Mouse (Mus musculus) testis, postnatal 10 days (tissue): ENCODE measurements around the gene Usp30.

Experiments used
- DNase-seq: peaks from one replicate; pipeline ENCODE4 v3.0.0; 2021; ENCODE audit warnings: low spot score

Gene Usp30

DNA sequence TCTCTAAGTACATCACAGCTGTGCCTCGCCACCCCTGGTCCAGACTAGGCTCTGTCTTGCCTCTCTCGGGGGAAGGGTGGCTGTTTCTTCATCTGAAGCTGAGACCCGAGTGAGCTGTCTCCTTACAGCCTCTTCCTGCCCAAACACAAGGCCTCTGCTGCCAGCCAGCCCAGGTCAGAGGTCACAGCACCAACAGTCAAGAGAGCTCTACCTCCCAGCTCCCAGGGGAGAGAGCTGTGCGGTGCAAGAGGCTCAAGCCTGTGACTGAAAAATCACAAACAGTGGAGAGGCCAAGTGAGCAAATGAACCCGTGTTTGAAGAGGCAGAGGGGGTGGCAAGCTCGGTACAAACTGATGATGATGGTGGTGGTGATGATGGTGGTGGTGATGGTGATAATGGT lies 1.3 kb downstream of the Usp30 start:
- no peak for DNase-seq

GRCm38 (mm10) chr5:114067543-114067942 lies 2.3 kb downstream of the Usp30 start:
- DNase-seq, result no peak

DNA sequence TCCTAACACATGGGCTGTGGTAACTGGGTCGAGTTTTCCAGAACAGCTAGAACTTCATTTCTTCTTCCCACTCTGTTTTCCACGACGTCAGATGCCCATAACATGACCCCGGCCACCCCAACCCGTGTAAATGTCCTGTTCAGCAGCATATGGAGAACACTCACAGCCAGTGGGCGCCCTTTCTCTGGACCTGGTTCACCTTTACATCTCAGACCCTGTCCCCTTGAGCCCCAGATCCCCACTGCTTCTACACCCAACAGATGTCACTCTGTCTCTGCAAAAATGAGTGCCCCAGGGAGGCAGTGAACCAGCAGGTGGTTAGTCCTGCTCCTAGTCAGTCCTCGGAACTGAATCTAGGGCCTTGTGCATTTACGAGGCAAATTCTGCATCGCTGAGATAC lies 2.7 kb downstream of the Usp30 start:
- DNase-seq, result no peak

GRCm38 (mm10) chr5:114070858-114071257 lies 5.6 kb downstream of the Usp30 start:
- no peak for DNase-seq

DNA sequence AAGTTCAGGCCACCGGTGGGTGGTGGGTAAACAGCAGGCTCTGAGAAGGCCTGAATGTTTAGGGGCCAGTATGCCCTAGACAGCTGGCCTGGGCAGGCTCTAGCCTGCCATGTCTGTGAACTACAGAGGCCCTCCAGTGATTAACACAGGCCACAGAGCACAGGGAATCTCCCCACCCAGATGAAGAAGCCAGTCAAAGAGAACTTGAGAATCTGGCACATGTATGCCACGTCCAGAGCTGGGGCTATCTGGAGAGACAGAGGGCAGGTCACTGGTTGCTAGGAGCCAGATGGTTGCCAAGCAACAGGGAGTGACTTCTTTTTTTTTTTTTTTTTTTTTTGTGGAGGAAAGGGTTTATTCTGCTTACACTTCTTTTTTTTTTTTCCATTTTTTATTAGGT lies 7.0 kb downstream of the Usp30 start:
- no peak for DNase-seq

DNA sequence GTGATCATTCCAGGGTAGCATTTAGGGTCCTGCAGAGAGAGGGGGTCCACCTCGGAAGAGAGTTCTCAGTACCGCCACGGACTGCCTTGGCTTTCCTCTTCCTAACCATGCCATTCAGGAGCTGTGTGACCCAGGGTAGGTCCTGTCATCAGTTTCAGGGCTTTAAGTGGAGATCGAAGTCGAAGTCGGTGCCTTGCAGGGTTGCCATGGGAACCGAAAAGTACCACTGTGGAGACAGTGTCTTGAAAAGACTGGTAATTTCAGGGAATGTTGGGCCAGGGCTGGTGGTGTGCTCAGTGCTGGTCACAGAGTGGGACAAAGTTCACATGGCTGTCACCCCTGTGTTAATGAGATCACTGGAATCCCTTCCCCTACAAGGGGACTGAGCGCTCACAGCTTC lies 11.7 kb downstream of the Usp30 start:
- no peak for DNase-seq

- no peak for DNase-seq
These were observed 20.2 kb downstream of the Usp30 start for GRCm38 (mm10) chr5:114085501-114085900.

- DNase-seq, result no peak
These were observed 22.7 kb downstream of the Usp30 start for GRCm38 (mm10) chr5:114087875-114088480.

- no peak for DNase-seq
These were observed 25.3 kb downstream of the Usp30 start for GRCm38 (mm10) chr5:114090421-114091013.

- peak; percentile 88 for DNase-seq
These were observed 26.0 kb downstream of the Usp30 start, which contains the start of gene Svop for GRCm38 (mm10) chr5:114091057-114091807. Gene Svop (minus strand): TSS chr5:114091570.

GRCm38 (mm10) chr5:114099709-114100389 lies 34.6 kb downstream of the Usp30 start:
- DNase-seq, result peak; percentile 95

- peak; percentile 54 for DNase-seq
These were observed 35.3 kb downstream of the Usp30 start for GRCm38 (mm10) chr5:114100390-114101099.

GRCm38 (mm10) chr5:114101873-114102272 lies 36.6 kb downstream of the Usp30 start:
- DNase-seq, result no peak

- DNase-seq, result no peak
These were observed 37.5 kb downstream of the Usp30 start for GRCm38 (mm10) chr5:114102807-114103206.

DNA sequence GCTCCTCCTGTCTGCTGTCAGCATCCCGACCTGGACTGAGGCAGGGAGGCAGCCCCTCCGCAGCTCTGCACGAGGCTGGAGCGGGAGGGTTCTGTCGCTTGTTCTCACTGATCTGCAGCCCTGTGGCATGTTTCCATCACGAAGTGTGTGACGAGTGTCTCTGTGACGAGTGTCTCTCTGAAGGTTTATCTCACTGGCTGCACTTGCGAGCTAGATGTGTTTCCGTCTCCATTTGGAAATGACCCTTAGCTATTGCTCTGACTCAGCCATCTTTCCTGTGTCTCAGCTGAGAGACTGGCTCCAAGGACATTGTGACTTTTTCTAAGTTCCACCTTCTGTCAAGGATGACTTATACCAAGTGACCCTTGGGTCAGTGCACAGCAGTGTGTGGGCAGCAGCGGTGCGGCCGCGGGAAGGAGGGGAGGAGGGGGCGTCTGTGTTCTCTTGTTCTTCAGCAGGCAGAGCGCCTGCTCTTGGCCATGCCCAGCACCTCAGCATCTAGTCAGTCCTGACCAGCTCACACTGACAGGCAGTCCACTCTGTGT lies 41.2 kb downstream of the Usp30 start:
- no peak for DNase-seq

DNA sequence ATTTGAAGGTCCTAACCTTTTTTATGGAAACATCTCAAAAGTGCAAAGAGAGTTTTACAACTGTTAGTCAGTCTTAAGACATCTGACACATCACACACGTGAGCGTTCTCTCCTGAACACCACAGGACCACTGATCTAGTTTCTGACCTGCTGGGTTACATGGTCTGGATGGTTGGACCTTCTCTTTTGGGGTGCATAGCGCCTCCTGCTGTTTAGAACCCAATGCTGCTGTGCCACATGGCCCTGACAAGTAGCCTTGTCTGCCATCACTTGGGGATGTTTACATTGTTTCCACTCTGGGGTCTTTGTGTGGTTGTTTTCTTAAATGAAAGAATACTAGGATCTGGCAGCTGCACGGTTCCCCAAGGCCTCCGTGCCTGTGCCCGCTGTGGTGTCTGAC lies 48.1 kb downstream of the Usp30 start:
- DNase-seq, result no peak

DNA sequence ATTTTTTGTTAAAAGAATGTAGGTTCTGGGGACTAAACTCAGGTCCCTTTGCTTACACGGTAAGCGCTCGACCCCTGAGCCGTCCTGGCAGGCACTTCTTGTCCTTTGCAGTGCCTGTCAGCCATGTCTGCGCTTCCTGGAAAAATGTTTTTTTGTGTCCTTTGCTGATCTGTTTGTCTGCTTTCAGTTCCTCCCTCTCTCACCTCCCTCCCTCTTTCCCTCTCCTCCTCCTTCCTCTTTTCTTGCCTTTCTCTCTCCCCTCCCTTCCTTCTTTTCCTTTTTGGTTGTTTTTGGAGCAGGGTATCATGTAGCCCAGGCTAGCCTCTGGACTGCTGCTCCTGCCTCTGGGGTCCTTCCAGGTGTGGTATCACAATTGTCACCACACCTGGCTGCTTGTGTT lies 49.8 kb downstream of the Usp30 start:
- no peak for DNase-seq

DNA sequence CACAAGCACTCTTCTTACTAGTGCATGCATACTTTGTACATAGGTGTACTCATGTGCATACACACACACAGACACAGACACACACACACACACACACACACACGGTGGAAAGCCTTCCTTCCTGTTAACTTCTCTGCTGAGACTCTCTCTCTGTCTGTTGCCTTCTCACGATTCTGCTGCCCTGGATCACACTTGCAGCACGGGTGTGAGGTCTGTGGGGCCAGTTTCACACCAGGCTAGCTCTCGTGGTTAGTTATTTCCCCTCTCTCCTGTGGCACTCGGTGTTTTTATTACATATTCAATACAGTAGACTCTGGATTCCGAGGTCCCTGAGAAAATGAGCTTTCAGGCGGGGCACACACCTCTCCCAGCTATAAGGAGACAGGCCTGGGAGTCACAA lies 51.3 kb downstream of the Usp30 start:
- no peak for DNase-seq

DNA sequence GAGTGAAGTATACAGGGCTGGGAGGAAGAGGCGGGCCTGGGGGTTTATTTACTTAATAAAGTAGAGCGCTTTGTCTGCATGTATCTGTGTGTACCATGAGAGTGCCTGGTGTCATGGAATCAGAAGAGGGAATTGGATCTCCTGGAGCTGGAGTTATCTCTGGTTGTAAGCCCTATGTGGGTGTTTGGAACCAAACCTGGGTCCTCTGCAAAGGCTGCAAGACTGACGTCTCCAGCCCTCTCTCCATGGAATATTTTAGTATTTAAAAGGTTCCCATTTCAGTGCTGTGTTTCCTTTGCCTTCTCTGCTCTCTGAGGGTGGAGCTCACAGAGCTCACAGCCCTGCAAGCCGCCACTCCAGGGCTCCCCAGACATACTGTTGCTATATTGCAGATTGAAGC lies 54.5 kb downstream of the Usp30 start:
- no peak for DNase-seq

DNA sequence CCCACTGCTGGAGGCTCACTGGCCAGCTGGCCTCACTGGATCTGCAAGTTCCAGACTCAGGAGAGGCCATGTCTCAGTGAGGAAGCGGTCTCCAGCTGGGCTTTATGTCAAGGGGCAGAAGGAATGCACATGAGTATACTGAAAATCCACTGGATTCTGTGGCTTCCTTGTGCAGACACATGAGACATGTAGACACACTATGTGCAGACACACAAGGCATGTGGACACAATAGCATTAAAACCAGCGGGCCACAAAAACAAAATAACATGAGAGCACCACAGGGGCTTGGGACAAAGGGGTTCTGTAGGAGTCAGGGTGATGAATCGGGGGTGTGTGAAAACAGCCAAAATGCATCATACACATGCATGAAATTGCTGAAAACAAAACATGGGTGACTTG lies 60.7 kb downstream of the Usp30 start:
- no peak for DNase-seq

- no peak for DNase-seq
These were observed 61.4 kb downstream of the Usp30 start for GRCm38 (mm10) chr5:114126499-114127244.
